Mouse (Mus musculus) erythroid progenitor cell, adult 5-6 weeks (primary cell): ENCODE data around the gene Rasl11b. TPM values are rescaled to one million over a fixed set of nuclear protein-coding genes. Genes with fewer than 3 reads are reported as not detected.
A peak's percentile ranks its signal among the peaks of the same experiment; 100 is the strongest.

Source experiments
- ATAC-seq: replicated peaks from 2 replicates; pipeline ENCODE4 v1.8.0; 2016; ENCODE audit warnings: moderate number of reproducible peaks, mild to moderate bottlenecking, moderate TSS enrichment, inconsistent platforms; ENCODE audit not compliant: poor library complexity, low FRiP score, severe bottlenecking
- total RNA-seq, 2 experiments: library from RNA; stranded (forward) in 1 of 2; stranded (reverse) in 1 of 2; fragments of 150-400 nt in 1 of 2; fragments of 186-747, 209-891 nt in 1 of 2; gene quantifications; 2 replicates each; pipeline versions ENCODE4 v1.2.3 to v1.2.4; 2015 to 2017; ENCODE audit warnings: low replicate concordance in 2 of 2

The Rasl11b gene
- not detected in 2 replicates for total RNA-seq (2015; ENCODE audit: low replicate concordance)
- not detected in 2 replicates for total RNA-seq (2017; ENCODE audit: low replicate concordance)

- ATAC-seq = peak; percentile 75
Observed at GRCm38 (mm10) chr5:74194841-74195613, at the start of gene Rasl11b. Gene Rasl11b (plus strand): TSS chr5:74195286.

GRCm38 (mm10) chr5:74147631-74148030 lies 47.5 kb upstream of the Rasl11b start:
- no peak for ATAC-seq

DNA sequence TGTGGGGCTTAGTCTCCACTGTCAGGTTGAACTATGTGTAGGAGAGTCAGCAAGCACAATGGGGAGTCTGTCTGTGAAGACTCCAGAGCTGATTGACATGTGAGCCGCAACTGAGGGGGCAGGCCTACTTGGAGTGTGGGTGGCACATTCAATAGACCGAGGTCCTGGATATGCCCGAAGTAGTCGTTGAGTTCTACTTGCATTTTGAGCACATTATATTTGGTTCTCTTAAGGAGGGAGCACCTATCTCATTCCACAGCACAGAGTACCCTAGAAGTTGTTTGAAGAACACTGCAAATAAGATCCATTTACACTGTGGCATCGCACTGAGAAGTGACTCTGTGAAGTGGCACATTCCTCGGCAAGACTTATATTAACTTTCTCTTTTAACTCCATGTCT lies 45.1 kb upstream of the Rasl11b start:
- no peak for ATAC-seq

DNA sequence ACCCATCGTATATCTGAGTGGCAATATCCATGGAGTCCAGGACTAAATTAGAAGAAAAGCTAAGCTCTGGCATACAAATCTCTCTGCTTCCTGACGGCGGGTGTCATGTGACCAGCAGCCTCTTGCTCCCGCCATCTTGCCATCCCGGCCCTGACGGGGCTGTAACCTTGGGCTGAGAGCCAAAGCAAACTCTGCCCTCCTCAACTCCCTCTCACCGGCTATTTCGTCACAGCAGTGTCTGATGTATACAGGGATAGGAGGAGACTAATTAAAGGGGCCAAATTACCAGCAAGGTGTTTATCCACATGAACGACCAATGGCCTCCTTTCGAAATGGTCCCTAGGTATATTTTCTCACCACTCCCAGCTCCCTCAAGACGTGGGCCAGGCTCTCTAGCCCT lies 43.3 kb upstream of the Rasl11b start:
- no peak for ATAC-seq

DNA sequence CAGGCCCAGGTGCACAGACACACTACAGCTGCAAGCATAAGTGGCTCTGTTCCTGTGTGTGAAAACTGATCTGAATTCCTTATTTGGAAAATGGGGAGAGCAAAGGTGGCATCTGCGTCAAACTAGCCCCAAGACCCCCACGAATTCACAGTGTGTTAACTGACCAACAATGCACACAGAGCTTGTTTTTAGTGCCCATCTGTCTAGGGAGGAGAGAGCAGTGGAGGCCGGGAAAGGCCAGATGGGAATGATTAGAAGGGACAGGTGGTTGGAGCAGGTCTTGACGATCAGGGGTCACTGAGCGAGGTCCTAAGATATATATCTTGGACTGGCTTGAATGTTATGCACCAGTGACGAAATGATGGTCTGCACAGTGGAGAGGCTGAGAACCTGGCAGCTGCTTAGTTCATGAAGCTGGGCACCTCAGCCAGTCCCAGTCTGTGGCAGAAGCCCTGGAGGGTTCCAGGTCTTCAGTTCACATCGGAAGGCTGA lies 39.2 kb upstream of the Rasl11b start:
- no peak for ATAC-seq

DNA sequence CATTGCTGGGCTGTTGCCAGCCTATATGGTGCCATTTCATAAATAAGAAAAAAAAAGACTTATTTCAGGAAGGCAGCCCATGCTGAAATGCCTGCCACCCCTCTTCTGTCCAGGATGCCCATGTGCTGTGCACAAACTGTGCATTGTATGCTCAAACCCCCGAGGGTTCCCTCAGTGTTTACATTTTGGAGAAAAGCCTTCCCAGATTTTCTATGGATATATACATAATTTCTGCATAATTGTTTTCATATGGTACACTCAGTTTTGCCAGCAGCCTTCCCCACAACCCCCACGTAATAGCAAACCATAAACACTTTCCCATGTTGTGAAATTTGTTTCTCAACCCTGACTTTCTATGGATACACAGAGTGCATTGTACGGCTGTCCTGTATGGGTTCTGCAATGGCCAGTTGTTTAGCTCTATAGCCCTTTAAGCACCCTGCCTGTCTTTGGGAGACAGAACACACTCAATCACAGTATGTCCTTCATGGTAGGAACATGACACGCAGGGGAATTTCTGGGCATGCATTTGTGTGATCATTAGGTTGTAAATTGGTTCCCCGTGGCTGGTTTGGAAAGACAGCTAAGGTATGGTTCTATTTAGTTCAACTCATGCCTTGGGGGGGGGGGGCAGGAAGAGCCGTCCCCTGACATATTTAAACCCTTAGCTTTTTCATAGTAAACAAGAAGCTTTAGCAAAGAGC lies 36.0 kb upstream of the Rasl11b start:
- ATAC-seq = no peak

DNA sequence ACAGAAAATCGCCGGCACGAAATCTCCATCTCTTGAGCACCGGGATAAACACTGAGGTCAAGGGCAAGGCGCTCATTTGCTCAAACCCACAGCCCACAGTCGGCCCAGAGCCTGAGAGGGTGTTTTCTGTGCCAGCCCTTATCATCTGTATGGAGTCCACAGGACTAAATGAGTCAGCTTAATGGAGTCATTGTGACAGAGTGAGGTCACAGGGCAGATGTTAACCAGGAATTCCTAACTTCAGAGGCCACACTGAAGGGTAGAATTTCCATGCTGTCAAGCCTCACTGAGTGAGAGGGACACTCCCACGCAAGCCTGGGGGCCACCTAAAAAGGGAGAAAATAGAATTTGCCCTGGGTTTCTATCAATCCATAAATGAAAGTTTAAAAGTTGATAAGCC lies 35.2 kb upstream of the Rasl11b start:
- ATAC-seq = no peak

- ATAC-seq = no peak
Observed at GRCm38 (mm10) chr5:74160349-74160748, 34.7 kb upstream of the Rasl11b start.

GRCm38 (mm10) chr5:74161297-74161926 lies 33.7 kb upstream of the Rasl11b start:
- ATAC-seq = no peak

DNA sequence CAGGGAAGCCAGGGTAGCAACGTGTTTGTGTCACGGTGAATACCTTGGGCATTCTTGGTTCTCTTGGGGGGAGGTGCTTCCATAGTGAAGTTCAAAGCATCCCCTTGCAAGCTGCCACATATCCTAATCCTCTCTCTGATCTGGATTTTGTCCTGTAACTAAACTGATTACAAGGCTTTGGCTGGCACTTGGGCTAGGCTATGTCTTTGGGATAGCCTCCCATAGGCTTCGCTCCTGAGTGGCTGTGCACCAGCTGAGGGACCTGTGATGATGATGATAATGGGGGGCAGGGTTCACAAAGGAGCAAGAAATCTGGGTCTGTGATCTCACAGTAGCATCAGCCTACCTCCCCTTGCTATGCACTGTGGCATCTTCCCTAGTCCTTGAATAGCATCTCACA lies 33.1 kb upstream of the Rasl11b start:
- no peak for ATAC-seq

GRCm38 (mm10) chr5:74163141-74163540 lies 31.9 kb upstream of the Rasl11b start:
- no peak for ATAC-seq

DNA sequence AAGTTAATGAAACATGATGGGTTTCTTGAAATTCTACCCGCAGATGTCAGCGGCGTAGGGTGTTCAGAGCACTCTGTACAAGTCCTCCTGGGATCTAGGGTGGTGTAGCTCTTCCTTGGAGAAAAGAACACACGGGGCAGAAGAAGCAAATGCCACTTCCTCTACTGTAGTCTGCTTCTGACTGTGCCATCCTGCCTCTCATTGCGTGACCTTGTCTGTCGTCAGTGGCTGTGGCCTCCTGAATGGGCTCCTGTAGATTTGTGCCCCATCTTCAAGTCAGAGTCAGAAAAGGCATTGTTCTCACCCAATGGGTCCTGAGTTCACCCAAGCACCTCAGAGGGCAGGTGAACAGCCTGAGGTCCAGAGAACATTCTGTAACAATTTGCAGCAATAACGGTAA lies 30.5 kb upstream of the Rasl11b start:
- no peak for ATAC-seq

GRCm38 (mm10) chr5:74166642-74167041 lies 28.4 kb upstream of the Rasl11b start:
- ATAC-seq = no peak

- ATAC-seq = no peak
Observed at GRCm38 (mm10) chr5:74168085-74168484, 27.0 kb upstream of the Rasl11b start.

DNA sequence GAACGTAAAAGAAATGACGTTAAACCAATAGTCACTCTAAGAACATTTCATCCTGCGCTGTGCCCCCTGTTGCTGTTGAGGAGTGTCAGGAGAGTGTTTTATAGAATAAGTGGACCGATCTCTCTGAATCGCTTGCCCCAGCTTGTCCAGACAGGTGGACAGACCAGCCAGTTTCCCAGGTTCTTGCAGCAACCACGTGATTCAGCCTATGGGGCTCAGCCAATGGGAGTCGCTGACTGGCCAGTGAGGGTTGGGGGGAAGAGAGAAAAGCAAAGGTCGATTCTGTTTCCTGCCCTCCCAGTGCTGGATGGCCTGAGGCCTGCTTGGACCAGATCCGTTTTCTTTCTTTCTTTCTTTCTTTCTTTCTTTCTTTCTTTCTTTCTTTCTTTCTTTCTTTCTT lies 23.3 kb upstream of the Rasl11b start:
- no peak for ATAC-seq

- no peak for ATAC-seq
Observed at GRCm38 (mm10) chr5:74172208-74172607, 22.9 kb upstream of the Rasl11b start.

- no peak for ATAC-seq
Observed at GRCm38 (mm10) chr5:74173162-74173844, 21.8 kb upstream of the Rasl11b start.

DNA sequence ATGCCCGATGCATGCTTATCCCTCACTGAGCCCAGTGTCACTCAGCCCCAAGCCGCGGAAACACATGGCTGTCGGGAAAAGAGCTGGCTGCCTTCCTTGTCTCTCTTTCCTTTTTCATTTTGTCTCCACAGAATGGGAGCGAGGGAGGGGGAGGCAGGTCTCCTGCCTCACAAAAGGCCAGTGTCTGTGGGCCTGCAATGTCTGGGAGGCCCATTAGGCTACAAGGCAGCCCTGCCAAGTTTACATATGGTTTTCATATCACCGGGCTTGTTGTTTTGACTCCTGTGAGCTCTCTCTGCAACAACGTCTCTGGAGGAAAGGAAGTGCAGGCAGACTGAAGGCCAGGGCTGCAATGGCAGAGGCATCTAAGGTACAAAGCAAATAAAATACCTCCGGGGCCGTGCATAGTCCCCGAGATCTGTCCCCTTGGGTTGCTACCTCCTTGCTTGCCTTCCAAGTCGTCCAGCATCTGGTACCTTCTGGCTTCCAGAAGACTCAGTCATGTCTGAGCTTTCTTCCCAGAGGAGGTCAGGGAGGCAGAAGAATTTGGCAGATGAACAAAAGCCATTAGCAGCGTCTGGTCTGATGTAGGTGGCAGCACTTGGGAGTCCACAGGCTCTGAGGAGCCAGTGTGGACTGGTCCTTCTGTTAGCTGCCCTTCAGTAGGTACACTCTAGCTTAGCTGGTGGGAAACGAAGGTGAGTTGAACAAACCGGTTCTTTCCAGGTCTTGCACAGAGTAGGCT lies 19.4 kb upstream of the Rasl11b start:
- ATAC-seq = no peak

- no peak for ATAC-seq
Observed at GRCm38 (mm10) chr5:74180216-74180615, 14.9 kb upstream of the Rasl11b start.
